Mouse (Mus musculus): Measurements from ENCODE around the gene Pygm. TPM values are rescaled to one million over a fixed set of nuclear protein-coding genes. Genes with fewer than 3 reads are reported as not detected.

Gene Pygm
- polyA plus RNA-seq, 1 experiment from 2014 or later: 5.7 TPM

GRCm38 (mm10) chr19:6428501-6429200, 44.5 kb downstream of the Pygm start:
- Histone ChIP-seq H3K27ac (no peak overlapping the region), H3K4me3 (peak overlapping the region; percentile 33), H3K27me3 (peaks cover 45% of the 10 kb centered on the region), H3K36me3 (peaks cover 10% of the 10 kb centered on the region), H3K9ac (peak overlapping the region; percentile 72), H3K4me1 (replicated peaks) (peaks cover 90% of the 10 kb centered on the region), H3K9me3 (no peaks in the 10 kb centered on the region), H3K4me2 (peak overlapping the region; percentile 58)
- under 1% methylated on average over 60 of the region's 60 CpGs for WGBS
- ATAC-seq (ENCODE audit: low FRiP score): peak; percentile 43

GRCm38 (mm10) chr19:6443016-6443415, 58.8 kb downstream of the Pygm start:
- 64% methylated on average over 10 of the region's 10 CpGs for whole genome bisulfite sequencing
- Histone ChIP-seq H3K4me2 (no peak overlapping the region), H3K9me3 (no peaks in the 10 kb centered on the region), H3K36me3 (no peaks in the 10 kb centered on the region), H3K9ac (no peak overlapping the region), H3K27me3 (no peaks in the 10 kb centered on the region), H3K4me1 (replicated peaks) (peaks cover 89% of the 10 kb centered on the region), H3K4me3 (no peak overlapping the region), H3K27ac (peak overlapping the region; percentile 72)
- no peak for ATAC-seq (ENCODE audit: low FRiP score)

GRCm38 (mm10) chr19:6445761-6446423, 61.7 kb downstream of the Pygm start:
- Histone ChIP-seq H3K9ac (peak overlapping the region; percentile 63), H3K27me3 (no peaks in the 10 kb centered on the region), H3K4me1 (replicated peaks) (peaks cover 98% of the 10 kb centered on the region), H3K36me3 (no peaks in the 10 kb centered on the region), H3K27ac (peak overlapping the region; percentile 89), H3K9me3 (no peaks in the 10 kb centered on the region), H3K4me3 (no peak overlapping the region), H3K4me2 (peak overlapping the region; percentile 42)
- ATAC-seq (ENCODE audit: low FRiP score): peak; percentile 84
- WGBS: 9% methylated on average over 10 of the region's 10 CpGs

GRCm38 (mm10) chr19:6446736-6447437, 62.7 kb downstream of the Pygm start:
- 47% methylated on average over 7 of the region's 7 CpGs for WGBS
- ATAC-seq (ENCODE audit: low FRiP score): 0 out of 2 replicates have a peak, but pooled peaks have one; percentile 1
- peak overlapping the region; percentile 42 for H3K4me2 ChIP-seq
- peak overlapping the region; percentile 63 for H3K9ac ChIP-seq
- H3K4me3 ChIP-seq: no peak overlapping the region
- H3K27me3 ChIP-seq: no peaks in the 10 kb centered on the region
- H3K4me1 ChIP-seq (replicated peaks): peaks cover 98% of the 10 kb centered on the region
- peak overlapping the region; percentile 89 for H3K27ac ChIP-seq
- no peaks in the 10 kb centered on the region for H3K9me3 ChIP-seq
- H3K36me3 ChIP-seq: no peaks in the 10 kb centered on the region

Small RNA genes within 50 kb of the gene (microRNA-seq; reads per million reads assigned to microRNA genes)
- not detected for gene Mir6989

Other genes with a start within 250 kb of the Pygm start
- gene Batf2, start 243.4 kb upstream of the Pygm start, polyA plus RNA-seq (2015; fragmentation: Nextera tagmentation; extraction: Ambion mirVana): not detected in 2 replicates
- gene Arl2, start 242.9 kb upstream of the Pygm start, polyA plus RNA-seq (2015; fragmentation: Nextera tagmentation; extraction: Ambion mirVana): 128 and 133 TPM in 2 replicates
- not detected in 2 replicates for gene Majin, start 200.0 kb upstream of the Pygm start, polyA plus RNA-seq (2015; fragmentation: Nextera tagmentation; extraction: Ambion mirVana)
- gene Gpha2, start 158.0 kb upstream of the Pygm start, polyA plus RNA-seq (2015; fragmentation: Nextera tagmentation; extraction: Ambion mirVana): 0.27 TPM in 1 of 2 replicates, not detected in the other
- gene Ppp2r5b, start 148.5 kb upstream of the Pygm start, polyA plus RNA-seq (2015; fragmentation: Nextera tagmentation; extraction: Ambion mirVana): 93.8 and 98.3 TPM in 2 replicates
- 11.6 and 11.7 TPM in 2 replicates for gene Atg2a, start 142.7 kb upstream of the Pygm start, polyA plus RNA-seq (2015; fragmentation: Nextera tagmentation; extraction: Ambion mirVana)
- 86.8 and 96.4 TPM in 2 replicates for gene Ehd1, start 107.7 kb upstream of the Pygm start, polyA plus RNA-seq (2015; fragmentation: Nextera tagmentation; extraction: Ambion mirVana)
- 0.42 and 0.48 TPM in 2 replicates for gene Cdc42bpg, start 77.9 kb upstream of the Pygm start, polyA plus RNA-seq (2015; fragmentation: Nextera tagmentation; extraction: Ambion mirVana)
- 71.7 and 73.8 TPM in 2 replicates for gene Men1, start 49.4 kb upstream of the Pygm start, polyA plus RNA-seq (2015; fragmentation: Nextera tagmentation; extraction: Ambion mirVana)
- 17.5 and 17.6 TPM in 2 replicates for gene Map4k2, start 43.3 kb upstream of the Pygm start, polyA plus RNA-seq (2015; fragmentation: Nextera tagmentation; extraction: Ambion mirVana)
- gene Sf1, start 20.7 kb upstream of the Pygm start, polyA plus RNA-seq (2015; fragmentation: Nextera tagmentation; extraction: Ambion mirVana): 103 and 107 TPM in 2 replicates
- 42.0 and 43.2 TPM in 2 replicates for gene Rasgrp2, start 14.9 kb downstream of the Pygm start, polyA plus RNA-seq (2015; fragmentation: Nextera tagmentation; extraction: Ambion mirVana)
- 23.5 and 27.7 TPM in 2 replicates for gene Nrxn2, start 34.3 kb downstream of the Pygm start, polyA plus RNA-seq (2015; fragmentation: Nextera tagmentation; extraction: Ambion mirVana)
- 0.10 and 0.23 TPM in 2 replicates for gene Slc22a12, start 158.6 kb downstream of the Pygm start, polyA plus RNA-seq (2015; fragmentation: Nextera tagmentation; extraction: Ambion mirVana)

Data from hindbrain, embryonic 13.5 days (tissue).